Mouse (Mus musculus) gastrocnemius, adult 2 months (tissue): Measurements from ENCODE around the gene Trim17. TPM values are rescaled to one million over a fixed set of nuclear protein-coding genes. Genes with fewer than 3 reads are reported as not detected.
"Not testable (repeated sequence)": the region's sequence is repeated elsewhere in the genome, so short reads cannot be mapped to it uniquely, and the experiment has no call there.

Experiments used
- DNase-seq: peaks from one replicate; pipeline ENCODE4 v3.0.0; 2022
- H3K27ac ChIP-seq: fragments of 200-600 bp; 2 replicates; pipeline ENCODE4 v1.8.1; 2022; ENCODE audit warnings: mild to moderate bottlenecking
- H3K4me3 ChIP-seq: fragments of 200-600 bp; 2 replicates; pipeline ENCODE4 v1.8.1; 2022; ENCODE audit warnings: mild to moderate bottlenecking, moderate library complexity
- CTCF ChIP-seq: fragments of 200-600 bp; IDR thresholded peaks from 2 replicates; pipeline ENCODE4 v1.8.1; 2022; ENCODE audit warnings: antibody characterized with exemption, mild to moderate bottlenecking, moderate library complexity
- intact Hi-C: fragments of 180-260 bp; cut with DNase I; formaldehyde crosslinking; loops from one replicate; pipeline ENCODE4 v1.15.1; 2025
- total RNA-seq, 2 experiments: library from RNA; stranded (reverse); gene quantifications; 2 replicates each; pipeline ENCODE4 v1.2.3; 2021

The Trim17 gene
- total RNA-seq, 2 experiments from 2014 or later = 0.08 to 0.33 TPM

- intact Hi-C loops = no loop called here
- TF ChIP-seq CTCF = no peak
- Histone ChIP-seq H3K4me3 (no peak overlapping the region; the same call in 1 of the 2 replicates), H3K27ac (no peak overlapping the region)
- DNase-seq = no peak
These were observed 4.7 kb upstream of the Trim17 start for GRCm38 (mm10) chr11:58949480-58950431.

- intact Hi-C loops = no loop called here
- TF ChIP-seq CTCF = no peak
- no peak overlapping the region for H3K27ac ChIP-seq
- DNase-seq = no peak
- no peak overlapping the region for H3K4me3 ChIP-seq
These were observed 3.3 kb upstream of the Trim17 start for GRCm38 (mm10) chr11:58951210-58951609.

DNA sequence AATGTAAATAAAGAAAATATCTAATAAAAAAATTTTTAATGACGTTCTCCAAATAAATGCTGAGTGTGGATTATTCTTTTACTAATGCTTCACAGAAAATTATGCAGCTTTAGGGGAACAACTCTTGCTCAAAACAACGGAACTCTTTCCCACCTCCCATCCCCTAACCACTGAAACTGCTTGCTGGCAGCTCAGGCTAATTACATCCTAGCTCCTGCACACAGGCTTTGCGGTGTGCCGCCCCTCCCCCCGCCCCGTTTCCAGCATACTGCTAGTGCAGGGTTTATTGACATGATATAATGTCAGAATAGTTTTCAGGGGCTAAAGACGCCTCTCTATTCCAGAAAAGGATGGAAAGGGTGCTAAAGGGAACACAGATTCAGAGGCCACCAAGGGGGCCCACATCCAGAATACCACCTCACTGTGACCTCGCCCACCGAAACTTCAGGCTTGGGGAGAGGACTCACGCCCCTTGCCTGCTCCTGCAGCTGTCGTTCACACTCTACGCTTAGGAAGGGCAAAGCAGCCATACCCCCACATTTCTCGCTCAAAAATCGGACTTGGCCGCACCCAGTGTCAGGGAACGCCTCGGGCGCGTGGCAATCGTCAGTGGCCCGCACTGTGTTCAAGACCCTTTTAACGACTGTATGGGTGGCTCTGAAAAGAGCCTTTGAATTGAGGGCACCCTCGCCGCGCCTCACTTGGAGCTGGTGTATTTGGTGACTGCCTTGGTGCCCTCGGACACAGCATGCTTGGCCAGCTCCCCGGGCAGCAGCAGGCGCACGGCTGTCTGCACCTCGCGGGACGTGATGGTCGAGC is 925 bp upstream of the Trim17 start:
- intact Hi-C loops = no loop called here
- no peak for TF ChIP-seq CTCF
- Histone ChIP-seq H3K27ac (peak overlapping the region; percentile 99), H3K4me3 (peak overlapping the region; percentile 97)
- DNase-seq = peak; percentile 53

DNA sequence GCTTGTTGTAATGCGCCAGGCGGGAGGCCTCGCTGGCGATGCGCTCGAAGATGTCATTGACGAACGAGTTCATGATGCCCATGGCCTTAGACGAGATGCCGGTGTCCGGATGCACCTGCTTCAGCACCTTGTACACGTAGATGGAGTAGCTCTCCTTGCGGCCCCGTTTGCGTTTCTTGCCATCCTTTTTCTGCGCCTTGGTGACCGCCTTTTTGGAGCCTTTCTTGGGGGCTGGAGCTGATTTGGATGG is 390 bp upstream of the Trim17 start:
- peak overlapping the region; percentile 99 for H3K27ac ChIP-seq
- peak; percentile 49 for DNase-seq
- intact Hi-C loops = not testable (repeated sequence)

GRCm38 (mm10) chr11:58955143-58955867 is 820 bp downstream of the Trim17 start:
- intact Hi-C loops = loop anchor here (1.0 kb wide), 1 partner anchor 27 kb away; no protein-coding TSS in a partner anchor
- TF ChIP-seq CTCF = peak; percentile 30; the same call in 1 of the 2 replicates
- H3K4me3 ChIP-seq = peak overlapping the region; percentile 97
- no peak for DNase-seq
- peak overlapping the region; percentile 99 for H3K27ac ChIP-seq

More for the DNA sequence above, 390 bp upstream of the Trim17 start:
- H3K4me3 ChIP-seq = peak overlapping the region; percentile 97

DNA sequence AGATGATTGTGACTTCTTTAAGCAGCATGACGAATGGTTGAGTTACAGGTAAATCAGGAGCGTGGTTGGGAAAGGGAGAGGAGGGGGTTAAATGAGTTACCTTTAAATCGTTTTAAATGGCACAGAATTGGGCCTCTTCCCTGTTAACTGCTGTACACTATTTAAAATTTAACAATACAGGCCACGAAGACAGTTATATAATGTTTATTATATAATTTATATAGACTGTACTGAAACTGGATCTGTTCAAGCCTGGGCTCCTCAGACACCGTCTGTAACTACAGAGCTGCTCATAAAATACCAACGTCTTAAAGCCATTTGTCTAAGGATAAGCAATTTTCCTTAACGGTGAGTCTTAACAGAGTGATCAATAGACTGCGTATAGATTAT is 1.4 kb downstream of the Trim17 start:
- peak overlapping the region; percentile 99 for H3K27ac ChIP-seq
- no peak for TF ChIP-seq CTCF
- H3K4me3 ChIP-seq = peak overlapping the region; percentile 97
- intact Hi-C loops = loop anchor here (1.0 kb wide), 1 partner anchor 28 kb away; no protein-coding TSS in a partner anchor
- DNase-seq = no peak

DNA sequence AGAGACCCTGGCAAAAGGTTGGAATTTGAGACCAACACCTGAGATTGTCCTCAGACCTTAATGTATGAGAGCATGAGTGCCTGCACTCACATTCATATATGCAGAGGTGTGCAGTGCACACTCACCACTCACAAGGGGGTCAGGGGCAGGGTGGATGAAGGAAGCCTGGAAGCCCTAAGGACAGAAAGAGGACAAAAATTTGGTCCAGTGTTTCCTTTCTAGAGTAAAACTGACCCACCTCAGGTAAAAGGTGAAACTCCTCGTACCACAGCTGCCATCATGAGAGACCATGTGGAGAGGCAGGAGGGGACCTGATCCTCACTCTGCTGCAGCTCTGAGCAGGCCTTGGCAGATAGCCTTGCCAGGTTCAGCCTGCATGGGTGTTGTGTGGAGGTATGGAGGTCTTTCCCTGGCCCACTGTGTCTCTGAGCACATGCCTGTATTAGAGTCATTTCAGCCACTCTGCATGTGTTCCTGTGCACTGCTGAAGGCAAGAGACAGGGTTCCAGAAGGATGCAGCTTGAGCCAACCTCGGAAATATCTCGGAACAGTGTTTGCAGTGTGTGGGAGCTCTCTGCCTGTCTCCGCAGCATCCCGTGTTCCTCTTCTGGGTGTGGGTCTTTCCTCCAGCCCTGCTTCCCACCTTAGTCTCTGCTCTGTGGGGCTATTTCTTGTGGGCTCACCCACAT is 2.9 kb downstream of the Trim17 start:
- Histone ChIP-seq H3K4me3 (peak overlapping the region; percentile 97; the same call in 1 of the 2 replicates), H3K27ac (no peak overlapping the region)
- TF ChIP-seq CTCF = no peak
- intact Hi-C loops = no loop called here
- DNase-seq = no peak

DNA sequence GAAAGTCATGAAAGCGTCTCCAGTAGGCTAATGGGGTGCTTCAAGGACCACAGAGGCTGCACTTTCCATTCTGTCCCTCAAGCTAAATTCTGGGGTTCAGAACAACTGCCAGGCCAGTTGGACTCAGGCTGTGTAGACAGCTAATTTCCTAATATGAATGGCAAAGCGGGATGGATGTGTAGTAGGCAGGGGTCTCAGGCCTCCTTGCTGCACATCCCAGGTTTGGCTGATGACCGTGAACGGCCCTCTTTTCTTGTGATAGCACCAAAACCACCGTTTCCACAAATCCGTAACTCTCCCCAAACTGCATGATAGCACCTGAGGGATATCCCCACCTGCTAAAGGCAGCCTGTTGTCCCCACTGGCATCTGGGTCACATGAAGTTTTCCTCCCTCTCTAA is 4.1 kb downstream of the Trim17 start:
- intact Hi-C loops = no loop called here
- Histone ChIP-seq H3K4me3 (no peak overlapping the region), H3K27ac (no peak overlapping the region)
- DNase-seq = no peak
- TF ChIP-seq CTCF = no peak

- TF ChIP-seq CTCF = no peak
- Histone ChIP-seq H3K27ac (peak overlapping the region; percentile 58), H3K4me3 (peak overlapping the region; percentile 74)
- intact Hi-C loops = no loop called here
- DNase-seq = no peak
These were observed 4.8 kb downstream of the Trim17 start for GRCm38 (mm10) chr11:58959186-58959825.

DNA sequence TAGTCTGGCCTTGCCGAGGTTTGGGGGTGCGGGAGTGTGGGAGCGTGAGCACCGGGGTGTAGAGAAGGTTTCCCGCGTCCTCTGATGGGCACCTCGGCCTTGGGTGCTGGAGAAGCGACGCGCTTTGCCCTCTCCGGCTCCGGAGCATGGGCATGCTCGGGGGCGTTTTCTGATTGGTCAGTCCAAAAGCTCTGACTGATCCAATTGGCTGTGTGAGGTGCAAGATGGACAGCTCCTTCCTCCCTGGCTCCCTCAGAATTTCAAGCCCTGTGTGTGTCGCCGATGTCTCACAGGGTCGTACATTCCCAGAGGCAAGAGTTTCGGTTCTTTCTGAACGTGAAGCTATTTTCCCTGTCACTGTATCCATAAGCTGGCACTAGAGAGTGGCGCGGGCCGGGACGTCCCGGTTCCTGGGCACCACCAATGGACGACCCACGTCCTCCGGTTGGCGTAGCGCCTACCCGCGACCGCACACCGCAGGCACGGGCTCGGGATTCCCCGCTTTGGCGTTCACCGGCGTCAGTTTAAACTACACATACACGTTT is 5.5 kb downstream of the Trim17 start:
- intact Hi-C loops = no loop called here
- peak; percentile 15; the same call in 1 of the 2 replicates for TF ChIP-seq CTCF
- Histone ChIP-seq H3K4me3 (peak overlapping the region; percentile 74), H3K27ac (peak overlapping the region; percentile 58)
- DNase-seq = peak; percentile 81
